Mouse (Mus musculus): ENCODE measurements around the gene Zbtb9. TPM values are rescaled to one million over a fixed set of nuclear protein-coding genes. Genes with fewer than 3 reads are reported as not detected.

Zbtb9 gene
- total RNA-seq, 1 experiment from 2014 or later = 20.9 TPM

DNA sequence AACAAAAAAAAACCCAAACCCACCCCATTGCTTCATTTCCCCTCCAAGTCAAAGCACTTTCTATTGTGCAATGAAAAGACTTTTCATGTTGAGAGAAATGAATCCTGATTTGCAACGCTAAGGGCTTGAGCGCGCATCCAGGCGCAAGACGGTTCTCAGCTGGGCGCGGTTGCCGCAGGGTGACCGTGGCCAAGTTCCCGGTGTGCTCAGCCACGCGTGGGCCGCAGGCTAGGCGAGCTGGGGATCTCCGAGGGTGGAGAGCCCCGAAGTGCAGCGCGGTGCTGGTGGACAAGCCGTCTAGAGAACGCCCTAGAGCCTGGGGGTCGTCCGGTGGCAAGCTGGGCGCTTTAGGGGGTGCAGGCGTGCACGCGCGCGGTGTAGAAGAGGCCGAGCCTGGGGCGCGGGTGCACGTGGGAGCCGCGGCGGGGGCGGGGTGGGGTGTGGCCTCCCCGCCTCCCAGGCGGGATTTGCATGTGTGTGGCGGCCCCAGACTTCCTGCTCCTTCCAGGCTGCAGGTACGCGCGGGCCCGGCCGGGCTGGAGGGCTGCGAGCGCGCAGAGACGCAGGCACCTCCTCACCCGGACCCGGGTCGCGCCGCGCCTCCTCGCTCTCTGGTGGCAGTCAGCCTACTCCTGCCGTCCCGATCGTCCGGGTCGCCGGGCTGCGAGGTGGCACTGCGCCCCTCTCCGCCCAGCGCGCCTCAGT lies 84.0 kb downstream of the Zbtb9 start, which contains the start of gene Itpr3:
Gene Itpr3, plus strand, starts transcription at position 493 of the 705 bp plus-strand sequence.
- peak; percentile 59 for ATAC-seq (ENCODE audit: extremely low read depth, insufficient number of reproducible peaks, low FRiP score, poor library complexity, severe bottlenecking)

- ATAC-seq (ENCODE audit: extremely low read depth, insufficient number of reproducible peaks, low FRiP score, poor library complexity, severe bottlenecking) = peak; percentile 21; the same call in 1 of the 2 replicates
Measured at GRCm38 (mm10) chr17:27057517-27058055, 84.6 kb downstream of the Zbtb9 start.

Other genes with a start within 250 kb of the Zbtb9 start
- 31.8 and 35.1 TPM in 2 replicates for gene Bnip1, start 192.1 kb upstream of the Zbtb9 start, total RNA-seq (2017)
- gene Nkx2-5, start 128.2 kb upstream of the Zbtb9 start, total RNA-seq (2017) = not detected in 2 replicates
- 2.2 and 6.8 TPM in 2 replicates for gene Kifc5b, start 56.1 kb upstream of the Zbtb9 start, total RNA-seq (2017)
- 80.8 and 95.3 TPM in 2 replicates for gene Phf1, start 40.1 kb upstream of the Zbtb9 start, total RNA-seq (2017)
- 19.9 and 22.3 TPM in 2 replicates for gene Cuta, start 33.6 kb upstream of the Zbtb9 start, total RNA-seq (2017)
- gene Syngap1, start 31.9 kb upstream of the Zbtb9 start, total RNA-seq (2017) = 0.86 and 0.93 TPM in 2 replicates
- 27.1 and 32.5 TPM in 2 replicates for gene Bak1, start 55.8 kb downstream of the Zbtb9 start, total RNA-seq (2017)
- 71.1 and 73.7 TPM in 2 replicates for gene Itpr3, start 84.1 kb downstream of the Zbtb9 start, total RNA-seq (2017)
- 32.9 and 33.4 TPM in 2 replicates for gene Uqcc2, start 160.7 kb downstream of the Zbtb9 start, total RNA-seq (2017)
- 0.37 TPM in 1 of 2 replicates, not detected in the other for gene Ip6k3, start 194.6 kb downstream of the Zbtb9 start, total RNA-seq (2017)
- gene Lemd2, start 231.3 kb downstream of the Zbtb9 start, total RNA-seq (2017) = 64.4 and 69.6 TPM in 2 replicates

All from neutrophil, adult 5-6 weeks (primary cell).